Mouse (Mus musculus): ENCODE measurements around the gene Gbp3. TPM values are rescaled to one million over a fixed set of nuclear protein-coding genes. Genes with fewer than 3 reads are reported as not detected.
A peak's percentile ranks its signal among the peaks of the same experiment; 100 is the strongest.
"Not testable (repeated sequence)": the region's sequence is repeated elsewhere in the genome, so short reads cannot be mapped to it uniquely, and the experiment has no call there.

Gene Gbp3
- total RNA-seq (2021): 1 to 10 TPM; 4.0 to 4.1 TPM
- long read RNA-seq, experiment 1, partial matches to known transcripts: 0 of 1 reads
- long read RNA-seq, experiment 1, other reads (novel, unspliced or antisense): 0 of 1 reads
- long read RNA-seq, experiment 2, partial matches to known transcripts: 0 of 5 reads
- long read RNA-seq, experiment 2, other reads (novel, unspliced or antisense): 2 of 5 reads

- peak; percentile 36 for DNase-seq
Measured at GRCm38 (mm10) chr3:142559632-142560228, at the start of gene Gbp3. Gene Gbp3 (plus strand): TSS chr3:142560026.

- DNase-seq: no peak
Measured at GRCm38 (mm10) chr3:142528116-142528515, 31.7 kb upstream of the Gbp3 start.

- DNase-seq: no peak
Measured at GRCm38 (mm10) chr3:142529597-142529996, 30.2 kb upstream of the Gbp3 start.

- peak; percentile 58 for DNase-seq
Measured at GRCm38 (mm10) chr3:142530087-142530953, 29.5 kb upstream of the Gbp3 start, which contains the start of gene Gbp7. Gene Gbp7 (plus strand): TSS chr3:142530342.

- no peak for DNase-seq
Measured at GRCm38 (mm10) chr3:142531595-142531994, 28.2 kb upstream of the Gbp3 start.

DNA sequence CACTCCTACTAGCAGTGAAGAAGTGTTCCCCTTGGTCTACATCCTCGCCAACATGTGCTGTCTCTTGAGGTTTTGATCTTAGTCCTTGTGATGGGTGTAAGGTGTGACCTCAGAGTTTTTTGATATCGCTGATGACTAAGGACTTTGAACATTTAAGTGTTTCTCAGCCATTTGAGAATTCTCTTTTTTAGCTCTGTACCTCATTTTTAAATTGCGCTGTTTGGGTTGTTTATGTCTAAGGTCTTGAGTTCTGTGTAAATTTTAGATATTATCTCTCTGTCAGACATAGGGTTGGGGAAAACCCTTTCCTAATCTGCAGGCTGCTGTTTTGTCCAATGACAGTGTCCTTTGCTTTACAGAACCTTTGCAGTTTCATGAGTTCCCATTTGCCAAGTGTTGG lies 26.6 kb upstream of the Gbp3 start:
- no peak for DNase-seq

DNA sequence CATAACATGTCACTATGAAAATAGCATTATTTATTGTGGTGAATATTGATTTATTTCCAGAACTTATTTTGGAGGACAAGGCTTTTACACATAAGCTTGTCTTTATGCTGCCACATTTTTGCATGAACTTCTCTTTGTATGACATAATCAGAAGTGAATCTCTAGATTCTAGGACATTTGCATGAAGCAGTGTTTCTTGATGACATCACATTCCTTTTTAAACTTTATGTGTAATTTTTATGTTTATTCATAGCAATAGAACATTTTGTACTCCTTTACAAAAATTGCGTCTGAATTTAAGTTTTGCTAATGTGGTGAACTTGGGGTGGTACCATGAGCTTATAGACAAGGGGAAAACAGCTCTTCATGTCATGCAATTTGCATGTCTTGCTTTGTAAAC lies 24.2 kb upstream of the Gbp3 start:
- DNase-seq: no peak

GRCm38 (mm10) chr3:142541391-142541790 lies 18.4 kb upstream of the Gbp3 start:
- no peak for DNase-seq

- DNase-seq: not testable (repeated sequence)
Measured at GRCm38 (mm10) chr3:142542776-142543175, 17.1 kb upstream of the Gbp3 start.

GRCm38 (mm10) chr3:142546690-142547089 lies 13.1 kb upstream of the Gbp3 start:
- DNase-seq: no peak

- DNase-seq: no peak
Measured at GRCm38 (mm10) chr3:142550052-142550676, 9.7 kb upstream of the Gbp3 start.

DNA sequence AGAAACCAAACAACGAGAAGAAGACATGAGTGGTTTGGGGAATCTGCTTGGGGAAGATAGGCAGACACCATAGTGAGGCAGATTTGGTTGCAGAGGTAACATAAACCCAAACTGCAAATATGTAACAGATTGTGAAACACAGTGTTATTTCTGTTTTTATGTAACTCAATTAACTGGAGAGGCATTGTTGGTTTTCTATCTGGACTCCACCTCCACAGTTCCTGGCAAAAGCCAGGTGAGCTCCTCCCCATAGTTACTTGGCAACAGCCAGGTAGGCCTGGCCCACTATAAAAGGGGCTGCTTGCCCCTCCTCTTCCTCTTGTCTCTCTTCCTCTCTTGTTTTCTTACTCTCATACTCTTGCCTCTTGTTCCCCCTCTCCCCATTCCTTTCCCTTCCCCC lies 5.2 kb upstream of the Gbp3 start:
- no peak for DNase-seq

DNA sequence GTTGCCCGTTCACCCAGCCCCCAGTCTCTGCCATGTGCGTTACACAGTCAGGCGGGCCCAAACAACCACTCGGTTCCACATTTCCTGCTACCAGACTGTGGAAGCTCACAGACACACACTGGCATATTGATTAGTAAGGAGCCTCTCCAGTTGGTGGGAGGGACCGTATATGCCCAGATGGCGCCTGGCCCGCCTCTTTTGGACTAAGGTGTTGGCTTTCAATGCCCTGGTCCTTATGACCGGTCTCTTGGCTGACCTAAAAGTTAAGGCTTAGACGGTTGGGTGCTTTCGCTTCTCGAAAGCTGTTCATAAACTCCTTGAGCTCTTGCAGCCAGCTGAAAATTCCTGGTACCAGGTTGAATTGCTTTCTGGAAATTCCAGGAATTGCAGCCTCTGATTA lies 4.2 kb upstream of the Gbp3 start:
- DNase-seq: no peak

DNA sequence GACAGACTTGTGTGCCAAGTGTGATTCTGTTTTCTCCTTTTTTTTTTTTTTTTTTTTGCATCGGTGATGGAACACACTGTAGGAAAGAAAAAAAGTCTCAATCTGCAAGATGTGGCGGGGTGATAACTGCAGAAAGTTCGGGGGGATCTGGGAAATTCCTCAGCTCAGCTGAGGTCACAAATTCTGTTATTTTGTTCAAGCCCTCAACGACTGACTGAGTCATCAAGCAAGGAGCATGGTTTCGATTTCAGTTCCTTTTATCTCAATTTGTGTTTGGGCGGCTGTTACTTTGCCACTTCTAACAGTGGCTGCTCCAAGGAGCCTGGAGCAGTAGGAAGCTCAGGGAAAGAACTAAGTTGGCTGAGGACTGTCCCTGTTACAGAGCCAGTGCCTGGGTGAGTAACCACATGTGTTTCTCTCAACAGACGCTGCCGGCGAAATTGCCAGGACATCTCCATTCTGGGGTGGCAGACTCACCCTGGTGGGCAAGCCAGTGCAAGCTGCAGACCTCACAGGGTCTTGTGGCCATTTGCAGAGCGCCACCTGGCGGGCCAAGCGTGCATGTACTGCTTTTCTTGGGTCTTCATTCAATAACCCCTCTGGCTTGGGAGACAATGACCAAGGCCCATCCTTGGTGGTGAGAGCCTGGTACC lies 596 bp downstream of the Gbp3 start:
- peak; percentile 78 for DNase-seq

DNA sequence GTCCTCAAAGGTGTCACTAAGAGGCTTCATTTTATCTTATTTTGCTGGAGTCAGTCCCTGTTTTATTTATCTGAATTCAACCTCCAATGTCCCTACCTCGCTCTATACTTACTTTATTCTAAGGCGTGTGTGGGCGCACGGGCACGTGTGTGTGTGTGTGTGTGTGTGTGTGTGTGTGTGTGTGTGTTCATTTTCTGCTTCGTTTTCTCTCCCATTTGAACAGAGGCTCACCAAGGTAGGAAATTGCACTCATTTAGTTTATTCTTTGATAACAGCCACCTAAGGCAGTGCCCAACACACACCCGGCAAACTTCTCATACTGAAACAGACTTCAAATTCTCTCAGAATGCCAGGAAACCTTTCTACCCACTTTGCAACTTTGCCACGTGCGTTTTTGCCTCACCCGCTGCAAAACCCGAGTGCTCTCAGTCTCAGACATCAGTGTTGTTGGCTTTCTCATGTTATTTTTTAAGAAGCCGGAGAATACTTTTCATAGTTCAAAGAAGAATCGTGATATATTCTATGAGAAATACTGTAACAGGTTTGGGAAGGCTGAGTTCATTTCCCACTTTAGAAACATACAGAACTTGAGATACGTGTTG lies 1.3 kb downstream of the Gbp3 start:
- DNase-seq: no peak

DNA sequence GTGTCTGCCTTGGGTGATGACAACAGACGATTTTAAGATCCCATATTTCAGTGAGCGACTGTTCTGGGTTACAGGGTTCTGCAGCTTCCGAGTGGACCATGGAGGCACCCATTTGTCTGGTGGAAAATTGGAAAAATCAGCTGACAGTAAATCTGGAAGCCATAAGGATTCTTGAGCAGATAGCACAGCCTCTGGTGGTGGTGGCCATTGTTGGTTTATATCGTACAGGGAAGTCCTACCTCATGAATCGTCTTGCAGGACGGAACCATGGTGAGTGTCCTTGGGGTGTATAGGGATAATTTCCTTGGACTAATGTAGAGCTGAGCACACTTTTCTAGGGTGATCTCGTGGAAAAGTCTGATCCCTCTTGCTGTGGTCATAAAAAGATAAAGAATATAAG lies 1.8 kb downstream of the Gbp3 start:
- DNase-seq: no peak

DNA sequence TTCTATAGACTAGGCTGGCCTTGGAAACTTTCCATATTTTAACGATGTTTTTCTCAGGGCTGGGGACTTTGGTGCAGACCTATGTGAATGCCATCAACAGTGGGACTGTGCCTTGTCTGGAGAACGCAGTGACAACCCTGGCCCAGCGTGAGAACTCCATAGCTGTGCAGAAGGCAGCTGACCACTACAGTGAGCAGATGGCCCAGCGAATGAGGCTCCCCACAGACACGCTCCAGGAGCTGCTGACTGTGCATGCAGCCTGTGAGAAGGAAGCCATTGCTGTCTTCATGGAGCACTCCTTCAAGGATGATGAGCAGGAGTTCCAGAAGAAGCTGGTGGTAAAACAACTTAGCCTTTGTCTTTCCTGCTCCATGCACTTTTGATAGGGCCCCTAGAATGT lies 7.7 kb downstream of the Gbp3 start:
- not testable (repeated sequence) for DNase-seq

- no peak for DNase-seq
Measured at GRCm38 (mm10) chr3:142570738-142571137, 10.9 kb downstream of the Gbp3 start.

GRCm38 (mm10) chr3:142577108-142577507 lies 17.3 kb downstream of the Gbp3 start:
- DNase-seq: no peak

GRCm38 (mm10) chr3:142578342-142578741 lies 18.5 kb downstream of the Gbp3 start:
- DNase-seq: no peak

DNA sequence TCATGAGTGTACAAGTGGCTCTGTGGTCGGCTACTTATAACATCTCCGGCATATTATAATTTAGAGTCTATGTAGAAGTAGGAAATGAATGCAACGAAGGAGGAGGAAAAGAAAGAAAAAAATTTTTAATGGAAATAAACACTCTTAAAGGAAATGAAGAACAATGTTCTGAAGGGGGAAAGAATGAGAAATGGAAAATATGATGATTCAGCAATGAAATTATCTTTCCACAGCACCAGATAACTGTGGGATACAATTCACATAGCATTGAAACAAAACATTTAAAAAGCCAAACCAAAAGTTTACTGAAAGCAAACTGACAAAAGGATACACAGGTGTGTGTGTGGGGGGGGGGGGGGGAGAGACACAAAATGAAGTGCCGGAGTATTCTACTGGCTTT lies 23.2 kb downstream of the Gbp3 start:
- DNase-seq: no peak

DNA sequence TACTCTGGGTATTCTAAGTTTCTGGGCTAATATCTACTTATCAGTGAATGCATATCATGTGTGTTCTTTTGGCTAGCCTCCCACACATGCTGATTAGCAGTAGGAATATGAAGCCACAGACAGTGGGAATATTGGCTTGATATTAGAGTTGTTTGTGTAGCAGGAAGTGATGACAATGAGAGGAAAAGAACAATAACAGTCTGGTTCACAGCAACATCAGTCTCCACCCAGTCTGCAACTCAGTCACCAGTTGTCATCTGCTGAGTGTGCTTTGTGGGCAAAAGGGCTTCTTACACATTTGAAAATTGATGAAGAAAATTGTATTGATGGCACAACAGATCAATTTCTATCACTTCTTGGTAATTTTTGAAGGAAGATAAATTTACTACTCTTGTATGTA lies 27.6 kb downstream of the Gbp3 start:
- no peak for DNase-seq

Measured in gastrocnemius, postnatal 25 days (tissue).